Mouse (Mus musculus) lung, embryonic 14.5 days (tissue): ENCODE measurements at regions not wholly inside any gene's neighbourhood (a gene's known extent, or its start where the extent isn't known, plus 50 kb on each side); places are given as distances from the start of the nearest gene placed in this dataset.

Experiments
- ATAC-seq: fragments of 200-750 bp; cut with Nextera tagmentation; 2 replicates; pipeline ENCODE4 v1.8.0; 2017; ENCODE audit warnings: mild to moderate bottlenecking, moderate TSS enrichment, moderate library complexity; ENCODE audit not compliant: insufficient read depth
- DNase-seq: peaks from one replicate; pipeline ENCODE4 v3.0.0-alpha.2; 2015
- H3K27ac ChIP-seq: fragments of 300-500 bp; sonication (generic); 2 replicates; pipeline ENCODE4 v1.5.1; 2014; ENCODE audit warnings: low read depth, mild to moderate bottlenecking, moderate library complexity
- H3K27me3 ChIP-seq: fragments of 300-500 bp; sonication (generic); 2 replicates; pipeline ENCODE4 v1.6.1; 2014; ENCODE audit warnings: low read length, control low read depth; ENCODE audit not compliant: insufficient read depth
- H3K36me3 ChIP-seq: fragments of 300-500 bp; sonication (generic); 2 replicates; pipeline ENCODE4 v1.6.1; 2014; ENCODE audit warnings: control low read depth; ENCODE audit not compliant: insufficient read depth
- H3K4me1 ChIP-seq: fragments of 300-500 bp; sonication (generic); 2 replicates; pipeline ENCODE4 v1.6.1; 2014; ENCODE audit warnings: antibody characterized with exemption, control low read depth; ENCODE audit not compliant: insufficient read depth
- H3K4me2 ChIP-seq: fragments of 300-500 bp; sonication (generic); 2 replicates; pipeline ENCODE4 v1.6.1; 2014; ENCODE audit warnings: mild to moderate bottlenecking
- H3K4me3 ChIP-seq: fragments of 300-500 bp; sonication (generic); 2 replicates; pipeline ENCODE4 v1.5.1; 2014; ENCODE audit warnings: low read depth, low read length
- H3K9ac ChIP-seq: fragments of 300-500 bp; sonication (generic); 2 replicates; pipeline ENCODE4 v1.6.1; 2014
- H3K9me3 ChIP-seq: fragments of 300-500 bp; sonication (generic); 2 replicates; pipeline ENCODE4 v1.6.1; 2016; ENCODE audit warnings: low read depth, low read length, control low read depth
- CTCF ChIP-seq: IDR thresholded peaks from 2 replicates; pipeline ENCODE4 v1.5.1; 2016; ENCODE audit warnings: antibody characterized with exemption, low read depth
- WGBS: fragments of 180-500 bp; shearing (Covaris S2); extraction: QIAGEN DNeasy Blood & Tissue Kit; methylation state at CpG from one replicate; pipeline ENCODE4 v1.1.7; 2014; 5-methylcytosine and 5-hydroxymethylcytosine counted together

- Histone ChIP-seq H3K27ac (no peak overlapping the region), H3K36me3 (no peaks in the 10 kb centered on the region), H3K9me3 (no peaks in the 10 kb centered on the region), H3K27me3 (no peaks in the 10 kb centered on the region), H3K9ac (no peak overlapping the region), H3K4me1 (0 out of 2 replicates have a peak, but pooled peaks cover 9% of the 10 kb centered on the region), H3K4me2 (no peak overlapping the region), H3K4me3 (no peak overlapping the region)
- TF ChIP-seq CTCF: no peak
- 22% methylated on average over 4 of the region's 4 CpGs for whole genome bisulfite sequencing
- ATAC-seq (peak; percentile 25; the same call in 1 of the 2 replicates), DNase-seq (no peak)
These were observed 99.9 kb upstream of the Hmga2 start for GRCm38 (mm10) chr10:120576148-120576547.

- TF ChIP-seq CTCF: no peak
- 5% methylated on average over 6 of the region's 6 CpGs for WGBS
- Histone ChIP-seq H3K27me3 (no peaks in the 10 kb centered on the region), H3K4me2 (no peak overlapping the region), H3K9ac (no peak overlapping the region), H3K4me3 (no peak overlapping the region), H3K27ac (no peak overlapping the region), H3K9me3 (no peaks in the 10 kb centered on the region), H3K4me1 (0 out of 2 replicates have a peak, but pooled peaks cover 10% of the 10 kb centered on the region), H3K36me3 (no peaks in the 10 kb centered on the region)
- DNase-seq (no peak), ATAC-seq (no peak)
These were observed 95.1 kb upstream of the Hmga2 start for GRCm38 (mm10) chr10:120571340-120571739.

GRCm38 (mm10) chr10:120565992-120566391 lies 89.7 kb upstream of the Hmga2 start:
- H3K4me2 ChIP-seq: no peak overlapping the region
- no peak overlapping the region for H3K4me3 ChIP-seq
- ATAC-seq (no peak), DNase-seq (no peak)
- no peak overlapping the region for H3K27ac ChIP-seq
- no peaks in the 10 kb centered on the region for H3K4me1 ChIP-seq
- H3K36me3 ChIP-seq: no peaks in the 10 kb centered on the region
- WGBS: 97% methylated on average over 4 of the region's 4 CpGs
- H3K9ac ChIP-seq: no peak overlapping the region
- H3K9me3 ChIP-seq: no peaks in the 10 kb centered on the region
- no peaks in the 10 kb centered on the region for H3K27me3 ChIP-seq
- peak; percentile 17; the same call in 1 of the 2 replicates for TF ChIP-seq CTCF

GRCm38 (mm10) chr10:120564859-120565258 lies 88.6 kb upstream of the Hmga2 start:
- DNase-seq (no peak), ATAC-seq (0 out of 2 replicates have a peak, but pooled peaks have one; percentile 38)
- no peaks in the 10 kb centered on the region for H3K4me1 ChIP-seq
- no peaks in the 10 kb centered on the region for H3K9me3 ChIP-seq
- no peaks in the 10 kb centered on the region for H3K27me3 ChIP-seq
- H3K36me3 ChIP-seq: no peaks in the 10 kb centered on the region
- peak overlapping the region; percentile 42 for H3K4me2 ChIP-seq
- H3K9ac ChIP-seq: no peak overlapping the region
- no peak overlapping the region for H3K27ac ChIP-seq
- no peak for TF ChIP-seq CTCF
- no peak overlapping the region for H3K4me3 ChIP-seq
- WGBS: 20% methylated on average over 14 of the region's 14 CpGs

GRCm38 (mm10) chr10:120563926-120564325 lies 87.7 kb upstream of the Hmga2 start:
- Histone ChIP-seq H3K9me3 (no peaks in the 10 kb centered on the region), H3K27ac (no peak overlapping the region), H3K9ac (no peak overlapping the region), H3K27me3 (no peaks in the 10 kb centered on the region), H3K4me3 (no peak overlapping the region), H3K4me2 (peak overlapping the region; percentile 6; the same call in 1 of the 2 replicates), H3K36me3 (no peaks in the 10 kb centered on the region), H3K4me1 (no peaks in the 10 kb centered on the region)
- no peak for TF ChIP-seq CTCF
- DNase-seq (peak; percentile 72), ATAC-seq (no peak)
- WGBS: 13% methylated on average over 10 of the region's 10 CpGs

GRCm38 (mm10) chr10:120561821-120562220 lies 85.6 kb upstream of the Hmga2 start:
- Histone ChIP-seq H3K9ac (no peak overlapping the region), H3K4me3 (no peak overlapping the region), H3K4me2 (no peak overlapping the region), H3K9me3 (no peaks in the 10 kb centered on the region), H3K36me3 (no peaks in the 10 kb centered on the region), H3K27ac (no peak overlapping the region), H3K27me3 (no peaks in the 10 kb centered on the region), H3K4me1 (no peaks in the 10 kb centered on the region; the same call in 1 of the 2 replicates)
- no peak for ATAC-seq
- TF ChIP-seq CTCF: no peak
- DNase-seq: no peak
- WGBS: 91% methylated on average over 5 of the region's 5 CpGs

- no peaks in the 10 kb centered on the region for H3K36me3 ChIP-seq
- ATAC-seq (peak; percentile 72; the same call in 1 of the 2 replicates), DNase-seq (peak; percentile 66)
- H3K27ac ChIP-seq: peak overlapping the region; percentile 85
- H3K4me2 ChIP-seq: peak overlapping the region; percentile 10; the same call in 1 of the 2 replicates
- H3K27me3 ChIP-seq: no peaks in the 10 kb centered on the region
- no peaks in the 10 kb centered on the region; the same call in 1 of the 2 replicates for H3K4me1 ChIP-seq
- WGBS: 27% methylated on average over 10 of the region's 10 CpGs
- H3K9ac ChIP-seq: no peak overlapping the region
- H3K9me3 ChIP-seq: no peaks in the 10 kb centered on the region
- TF ChIP-seq CTCF: no peak
- H3K4me3 ChIP-seq: no peak overlapping the region
These were observed 81.7 kb upstream of the Hmga2 start for GRCm38 (mm10) chr10:120557850-120558447.
